Mouse (Mus musculus): Measurements from ENCODE around the gene AL732309.1. TPM values are rescaled to one million over a fixed set of nuclear protein-coding genes. Genes with fewer than 3 reads are reported as not detected.

Gene AL732309.1
- total RNA-seq, 1 experiment from 2014 or later: not detected

GRCm38 (mm10) chr2:25243342-25243741 is 3.3 kb downstream of the AL732309.1 start:
- no peak for ATAC-seq (replicated peaks; ENCODE audit: insufficient number of reproducible peaks, low FRiP score, low TSS enrichment, poor library complexity, severe bottlenecking)

GRCm38 (mm10) chr2:25242101-25242506 is 4.6 kb downstream of the AL732309.1 start, which contains the start of the genes Rnf208 and Cysrt1:
Gene Rnf208 (plus strand): TSS chr2:25242255.
Gene Cysrt1 (minus strand): TSS chr2:25242452.
- ATAC-seq (replicated peaks; ENCODE audit: insufficient number of reproducible peaks, low FRiP score, low TSS enrichment, poor library complexity, severe bottlenecking): no peak

GRCm38 (mm10) chr2:25241438-25241775 is 5.3 kb downstream of the AL732309.1 start:
- no peak for ATAC-seq (replicated peaks; ENCODE audit: insufficient number of reproducible peaks, low FRiP score, low TSS enrichment, poor library complexity, severe bottlenecking)

- ATAC-seq (replicated peaks; ENCODE audit: insufficient number of reproducible peaks, low FRiP score, low TSS enrichment, poor library complexity, severe bottlenecking): peak; percentile 45; the same call in 1 of the 2 replicates
These were observed 5.8 kb downstream of the AL732309.1 start for GRCm38 (mm10) chr2:25240723-25241437.

GRCm38 (mm10) chr2:25240310-25240709 is 6.4 kb downstream of the AL732309.1 start:
- no peak for ATAC-seq (replicated peaks; ENCODE audit: insufficient number of reproducible peaks, low FRiP score, low TSS enrichment, poor library complexity, severe bottlenecking)

- no peak for ATAC-seq (replicated peaks; ENCODE audit: insufficient number of reproducible peaks, low FRiP score, low TSS enrichment, poor library complexity, severe bottlenecking)
These were observed 6.9 kb downstream of the AL732309.1 start for GRCm38 (mm10) chr2:25239766-25240165.

- ATAC-seq (replicated peaks; ENCODE audit: insufficient number of reproducible peaks, low FRiP score, low TSS enrichment, poor library complexity, severe bottlenecking): no peak
These were observed 8.6 kb downstream of the AL732309.1 start for GRCm38 (mm10) chr2:25238106-25238505.

- ATAC-seq (replicated peaks; ENCODE audit: insufficient number of reproducible peaks, low FRiP score, low TSS enrichment, poor library complexity, severe bottlenecking): no peak
These were observed 9.1 kb downstream of the AL732309.1 start for GRCm38 (mm10) chr2:25237522-25237921.

- no peak for ATAC-seq (replicated peaks; ENCODE audit: insufficient number of reproducible peaks, low FRiP score, low TSS enrichment, poor library complexity, severe bottlenecking)
These were observed 10.0 kb downstream of the AL732309.1 start, which contains the start of gene Rnf224 for GRCm38 (mm10) chr2:25236614-25237013. Gene Rnf224 (minus strand): TSS chr2:25236787.

GRCm38 (mm10) chr2:25234551-25235220 is 12.0 kb downstream of the AL732309.1 start:
- ATAC-seq (replicated peaks; ENCODE audit: insufficient number of reproducible peaks, low FRiP score, low TSS enrichment, poor library complexity, severe bottlenecking): no peak

GRCm38 (mm10) chr2:25234050-25234449 is 12.6 kb downstream of the AL732309.1 start, which contains the start of gene Slc34a3:
Gene Slc34a3 (minus strand): TSS chr2:25234364.
- ATAC-seq (replicated peaks; ENCODE audit: insufficient number of reproducible peaks, low FRiP score, low TSS enrichment, poor library complexity, severe bottlenecking): no peak

- ATAC-seq (replicated peaks; ENCODE audit: insufficient number of reproducible peaks, low FRiP score, low TSS enrichment, poor library complexity, severe bottlenecking): no peak
These were observed 13.2 kb downstream of the AL732309.1 start for GRCm38 (mm10) chr2:25233421-25233820.

- no peak for ATAC-seq (replicated peaks; ENCODE audit: insufficient number of reproducible peaks, low FRiP score, low TSS enrichment, poor library complexity, severe bottlenecking)
These were observed 15.6 kb downstream of the AL732309.1 start for GRCm38 (mm10) chr2:25231038-25231437.

- ATAC-seq (replicated peaks; ENCODE audit: insufficient number of reproducible peaks, low FRiP score, low TSS enrichment, poor library complexity, severe bottlenecking): no peak
These were observed 16.1 kb downstream of the AL732309.1 start for GRCm38 (mm10) chr2:25230581-25230980.

GRCm38 (mm10) chr2:25229582-25229981 is 17.1 kb downstream of the AL732309.1 start:
- ATAC-seq (replicated peaks; ENCODE audit: insufficient number of reproducible peaks, low FRiP score, low TSS enrichment, poor library complexity, severe bottlenecking): no peak

- no peak for ATAC-seq (replicated peaks; ENCODE audit: insufficient number of reproducible peaks, low FRiP score, low TSS enrichment, poor library complexity, severe bottlenecking)
These were observed 17.6 kb downstream of the AL732309.1 start for GRCm38 (mm10) chr2:25228995-25229530.

- peak; percentile 50 for ATAC-seq (replicated peaks; ENCODE audit: insufficient number of reproducible peaks, low FRiP score, low TSS enrichment, poor library complexity, severe bottlenecking)
These were observed 18.2 kb downstream of the AL732309.1 start for GRCm38 (mm10) chr2:25228431-25228889.

- no peak for ATAC-seq (replicated peaks; ENCODE audit: insufficient number of reproducible peaks, low FRiP score, low TSS enrichment, poor library complexity, severe bottlenecking)
These were observed 19.3 kb downstream of the AL732309.1 start for GRCm38 (mm10) chr2:25227406-25227805.

- ATAC-seq (replicated peaks; ENCODE audit: insufficient number of reproducible peaks, low FRiP score, low TSS enrichment, poor library complexity, severe bottlenecking): no peak
These were observed 19.8 kb downstream of the AL732309.1 start for GRCm38 (mm10) chr2:25226864-25227263.
